Mouse (Mus musculus) neural tube, embryonic 14.5 days (tissue): ENCODE measurements at regions not wholly inside any gene's neighbourhood (a gene's known extent, or its start where the extent isn't known, plus 50 kb on each side); places are given as distances from the start of the nearest gene placed in this dataset.

Source experiments
- ATAC-seq: fragments of 200-750 bp; cut with Nextera tagmentation; 2 replicates; pipeline ENCODE4 v1.8.0; 2017; ENCODE audit warnings: low read depth, mild to moderate bottlenecking, moderate TSS enrichment, moderate library complexity
- H3K27ac ChIP-seq: fragments of 300-500 bp; sonication (generic); 2 replicates; pipeline ENCODE4 v1.5.1; 2014; ENCODE audit warnings: low read depth, mild to moderate bottlenecking, control low read depth, low read length, moderate library complexity, mixed read lengths
- H3K27me3 ChIP-seq: fragments of 300-500 bp; sonication (generic); 2 replicates; pipeline ENCODE4 v1.6.1; 2014; ENCODE audit warnings: low read length; ENCODE audit not compliant: control insufficient read depth, insufficient read depth
- H3K36me3 ChIP-seq: fragments of 300-500 bp; sonication (generic); 2 replicates; pipeline ENCODE4 v1.6.1; 2014; ENCODE audit warnings: low read length, mixed read lengths; ENCODE audit not compliant: control insufficient read depth, insufficient read depth
- H3K4me1 ChIP-seq: fragments of 300-500 bp; sonication (generic); 2 replicates; pipeline ENCODE4 v1.6.1; 2014; ENCODE audit warnings: low read length; ENCODE audit not compliant: control insufficient read depth, insufficient read depth
- H3K4me2 ChIP-seq: fragments of 300-500 bp; sonication (generic); 2 replicates; pipeline ENCODE4 v1.6.1; 2014; ENCODE audit warnings: mild to moderate bottlenecking, low read depth, low read length, control low read depth
- H3K4me3 ChIP-seq: fragments of 300-500 bp; sonication (generic); 2 replicates; pipeline ENCODE4 v1.5.1; 2014; ENCODE audit warnings: low read depth, low read length, control low read depth, mixed read lengths
- H3K9ac ChIP-seq: fragments of 300-500 bp; sonication (generic); replicated peaks from 2 replicates; pipeline ENCODE4 v1.6.1; 2014; ENCODE audit warnings: low read depth, mild to moderate bottlenecking, control low read depth, low read length, mixed read lengths
- H3K9me3 ChIP-seq: fragments of 300-500 bp; sonication (generic); 2 replicates; pipeline ENCODE4 v1.6.1; 2016; ENCODE audit warnings: low read length; ENCODE audit not compliant: control insufficient read depth
- WGBS: fragments of 180-500 bp; shearing (Covaris S2); extraction: QIAGEN DNeasy Blood & Tissue Kit; methylation state at CpG from one replicate; pipeline ENCODE4 v1.1.7; 2014; 5-methylcytosine and 5-hydroxymethylcytosine counted together

DNA sequence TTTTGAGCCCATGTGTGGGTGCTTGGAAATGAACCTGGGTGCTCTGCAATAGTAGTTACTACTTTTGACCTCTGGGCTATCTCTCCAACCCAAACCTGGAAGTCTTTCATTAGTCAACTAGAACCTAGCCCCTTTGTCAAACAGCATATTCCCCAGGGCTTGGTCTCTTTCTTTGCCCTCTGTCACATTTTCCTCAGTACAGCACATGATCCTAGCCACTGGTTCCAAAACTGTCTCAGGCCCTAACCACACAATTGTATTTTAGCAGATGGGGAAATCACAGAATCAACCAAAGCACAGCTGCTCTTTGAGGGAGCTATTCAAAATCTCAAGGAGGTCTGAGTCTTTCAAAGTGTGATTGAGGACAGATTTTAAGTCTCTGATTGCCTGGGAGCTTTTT is 1155.5 kb downstream of the D3Ertd751e start:
- no peaks in the 10 kb centered on the region for H3K4me1 ChIP-seq
- H3K27me3 ChIP-seq = no peaks in the 10 kb centered on the region
- H3K36me3 ChIP-seq = no peaks in the 10 kb centered on the region
- H3K4me2 ChIP-seq = no peak overlapping the region
- no peak overlapping the region for H3K9ac ChIP-seq
- ATAC-seq = no peak
- H3K4me3 ChIP-seq = no peak overlapping the region
- H3K27ac ChIP-seq = no peak overlapping the region
- H3K9me3 ChIP-seq = no peaks in the 10 kb centered on the region

DNA sequence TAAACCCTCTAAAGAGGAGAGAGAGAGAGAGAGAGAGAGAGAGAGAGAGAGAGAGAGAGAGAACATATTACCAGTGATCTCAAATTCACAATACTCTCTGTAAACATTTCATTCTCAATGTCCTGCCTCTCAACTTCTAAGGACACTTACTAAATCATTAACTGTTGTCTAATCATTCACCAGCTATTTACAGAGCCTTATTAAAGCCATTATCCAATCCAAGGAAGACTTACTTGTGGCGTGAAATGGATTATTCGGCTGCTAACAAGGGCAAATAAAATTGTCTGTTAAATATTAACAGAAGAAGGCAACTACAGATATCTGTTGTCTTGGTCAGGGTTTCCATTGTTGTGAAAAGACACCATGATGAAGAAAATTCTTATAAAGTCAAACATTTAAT is 1156.5 kb downstream of the D3Ertd751e start:
- 62% methylated on average over 2 of the region's 2 CpGs for WGBS
- no peaks in the 10 kb centered on the region for H3K36me3 ChIP-seq

GRCm38 (mm10) chr3:42900984-42901383 is 1158.6 kb downstream of the D3Ertd751e start:
- no peak overlapping the region for H3K4me2 ChIP-seq
- H3K27ac ChIP-seq = no peak overlapping the region
- no peak overlapping the region for H3K4me3 ChIP-seq
- no peak overlapping the region for H3K9ac ChIP-seq
- no peaks in the 10 kb centered on the region for H3K4me1 ChIP-seq
- WGBS = 87% methylated on average over 2 of the region's 2 CpGs
- H3K36me3 ChIP-seq = no peaks in the 10 kb centered on the region
- no peak for ATAC-seq
- no peaks in the 10 kb centered on the region for H3K27me3 ChIP-seq
- no peaks in the 10 kb centered on the region for H3K9me3 ChIP-seq

More for the DNA sequence above, 1156.5 kb downstream of the D3Ertd751e start:
- H3K9ac ChIP-seq = no peak overlapping the region
- no peak overlapping the region for H3K4me2 ChIP-seq
- no peaks in the 10 kb centered on the region for H3K27me3 ChIP-seq
- H3K4me1 ChIP-seq = no peaks in the 10 kb centered on the region
- H3K9me3 ChIP-seq = no peaks in the 10 kb centered on the region
- H3K4me3 ChIP-seq = no peak overlapping the region
- no peak overlapping the region for H3K27ac ChIP-seq
- ATAC-seq = no peak

DNA sequence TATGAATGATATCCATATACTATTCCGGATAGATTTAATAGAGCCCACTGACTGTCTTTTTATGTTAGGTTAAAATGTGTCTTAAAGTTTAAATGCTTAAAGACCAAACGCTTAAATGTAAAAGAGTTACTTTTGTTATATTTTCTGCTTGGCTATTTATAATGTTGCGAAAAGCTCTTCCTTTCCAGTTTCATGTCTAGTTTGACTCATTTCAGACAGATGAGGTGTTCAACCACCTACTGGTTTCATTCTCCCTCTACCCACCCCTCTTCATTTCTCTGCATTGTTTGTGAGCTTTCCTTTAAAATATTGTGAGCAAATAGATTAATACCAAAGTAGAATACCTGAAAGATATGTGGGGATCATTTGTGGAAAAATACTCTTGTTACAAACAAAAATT is 1163.8 kb downstream of the D3Ertd751e start:
- Histone ChIP-seq H3K36me3 (no peaks in the 10 kb centered on the region), H3K27me3 (no peaks in the 10 kb centered on the region), H3K4me2 (no peak overlapping the region), H3K4me3 (no peak overlapping the region), H3K27ac (no peak overlapping the region), H3K9me3 (no peaks in the 10 kb centered on the region), H3K9ac (no peak overlapping the region), H3K4me1 (no peaks in the 10 kb centered on the region)
- 97% methylated on average over 3 of the region's 3 CpGs for WGBS
- no peak for ATAC-seq

- peak; percentile 92 for ATAC-seq
- Histone ChIP-seq H3K4me3 (no peak overlapping the region), H3K4me2 (no peak overlapping the region), H3K9me3 (no peaks in the 10 kb centered on the region), H3K36me3 (no peaks in the 10 kb centered on the region), H3K27me3 (no peaks in the 10 kb centered on the region), H3K27ac (no peak overlapping the region), H3K9ac (no peak overlapping the region), H3K4me1 (no peaks in the 10 kb centered on the region)
These were observed 1166.0 kb downstream of the D3Ertd751e start for GRCm38 (mm10) chr3:42908404-42908803.

- WGBS = 84% methylated on average over 2 of the region's 2 CpGs
- no peaks in the 10 kb centered on the region for H3K36me3 ChIP-seq
- no peaks in the 10 kb centered on the region for H3K27me3 ChIP-seq
- H3K4me2 ChIP-seq = no peak overlapping the region
- H3K27ac ChIP-seq = no peak overlapping the region
- no peaks in the 10 kb centered on the region for H3K9me3 ChIP-seq
- ATAC-seq = no peak
- H3K4me1 ChIP-seq = no peaks in the 10 kb centered on the region
- no peak overlapping the region for H3K4me3 ChIP-seq
- no peak overlapping the region for H3K9ac ChIP-seq
These were observed 1172.7 kb downstream of the D3Ertd751e start for GRCm38 (mm10) chr3:42915146-42915545.

- ATAC-seq = no peak
- 80% methylated on average over 1 of the region's 1 CpGs for WGBS
- Histone ChIP-seq H3K9me3 (no peaks in the 10 kb centered on the region), H3K4me3 (no peak overlapping the region), H3K27me3 (no peaks in the 10 kb centered on the region), H3K36me3 (no peaks in the 10 kb centered on the region), H3K4me2 (no peak overlapping the region), H3K27ac (no peak overlapping the region), H3K4me1 (no peaks in the 10 kb centered on the region), H3K9ac (no peak overlapping the region)
These were observed 1193.0 kb downstream of the D3Ertd751e start for GRCm38 (mm10) chr3:42935418-42935817.

- H3K4me2 ChIP-seq = no peak overlapping the region
- H3K27ac ChIP-seq = no peak overlapping the region
- no peaks in the 10 kb centered on the region for H3K27me3 ChIP-seq
- no peak for ATAC-seq
- no peaks in the 10 kb centered on the region for H3K4me1 ChIP-seq
- no peak overlapping the region for H3K4me3 ChIP-seq
- no peaks in the 10 kb centered on the region for H3K9me3 ChIP-seq
- 59% methylated on average over 2 of the region's 2 CpGs for WGBS
- H3K36me3 ChIP-seq = no peaks in the 10 kb centered on the region
- no peak overlapping the region for H3K9ac ChIP-seq
These were observed 1234.7 kb downstream of the D3Ertd751e start for GRCm38 (mm10) chr3:42977066-42977465.
